Mouse (Mus musculus): ENCODE results near the gene Tpst2. TPM values are rescaled to one million over a fixed set of nuclear protein-coding genes. Genes with fewer than 3 reads are reported as not detected.
A peak's percentile ranks its signal among the peaks of the same experiment; 100 is the strongest.

Gene Tpst2
- polyA plus RNA-seq, 1 experiment from 2014 or later: 29.0 TPM

DNA sequence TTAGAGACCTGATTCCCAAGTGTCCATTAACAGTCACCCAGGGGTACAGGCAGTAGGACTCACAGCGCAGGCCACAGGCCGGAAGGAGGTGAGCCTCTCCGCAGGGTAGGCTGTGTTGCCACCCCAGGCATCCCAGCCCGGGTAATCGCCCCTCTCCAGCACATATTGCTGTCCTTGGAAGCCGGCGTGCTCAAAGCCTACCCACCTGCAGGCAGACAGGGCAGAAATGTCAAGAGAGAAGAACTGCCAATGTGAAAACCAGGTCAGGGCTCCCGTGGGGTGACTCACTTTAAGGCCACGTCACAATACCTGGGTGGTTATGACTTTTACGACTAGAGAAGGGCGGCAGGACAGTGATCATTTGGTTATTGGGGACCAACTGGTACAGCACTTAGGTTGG lies 27.4 kb upstream of the Tpst2 start:
- no peaks in the 10 kb centered on the region for H3K9me3 ChIP-seq (ENCODE audit: control insufficient read depth, low read length)
- H3K27ac ChIP-seq: no peak overlapping the region
- DNase-seq (ENCODE audit: low spot score): no peak
- 87% methylated on average over 11 of the region's 11 CpGs for WGBS
- H3K9ac ChIP-seq: no peak overlapping the region
- no peaks in the 10 kb centered on the region for H3K4me1 ChIP-seq (replicated peaks; ENCODE audit: control insufficient read depth, insufficient read depth, low read length)
- H3K36me3 ChIP-seq (replicated peaks; ENCODE audit: control insufficient read depth, insufficient read depth): no peaks in the 10 kb centered on the region
- no peak overlapping the region for H3K4me2 ChIP-seq (replicated peaks)
- ATAC-seq (ENCODE audit: low FRiP score): no peak
- no peaks in the 10 kb centered on the region for H3K27me3 ChIP-seq (ENCODE audit: control insufficient read depth, insufficient read depth, low read length)
- no peak overlapping the region for H3K4me3 ChIP-seq (replicated peaks; ENCODE audit: low read length)

DNA sequence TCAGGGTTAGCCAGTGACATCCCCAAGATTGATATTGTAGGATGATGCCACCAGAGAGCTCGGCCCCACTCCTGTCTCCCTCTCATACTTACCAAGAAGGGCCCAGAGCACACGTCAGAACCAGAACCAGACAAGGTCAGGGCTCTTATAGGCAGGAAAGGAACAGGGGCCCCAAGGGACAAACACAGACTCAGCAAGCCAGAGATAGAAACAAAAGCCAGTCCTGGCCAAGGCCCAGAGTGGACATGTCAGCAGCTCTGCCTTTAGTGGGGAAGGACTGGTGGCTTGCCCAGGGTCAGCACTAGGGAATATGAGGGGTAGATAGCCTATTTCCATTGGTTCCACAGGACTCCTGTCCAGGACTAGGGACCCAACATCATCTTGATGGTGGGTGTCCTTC lies 24.1 kb upstream of the Tpst2 start, which contains the start of gene Cryba4:
Cryba4 (minus strand) TSS at position 119 of the 400 bp plus-strand sequence.
- 75% methylated on average over 2 of the region's 2 CpGs for WGBS
- ATAC-seq (ENCODE audit: low FRiP score): no peak
- H3K4me2 ChIP-seq (replicated peaks): no peak within 1 kb of the TSS
- no peaks in the 10 kb centered on the region for H3K9me3 ChIP-seq (ENCODE audit: control insufficient read depth, low read length)
- no peak within 1 kb of the TSS for H3K4me3 ChIP-seq (replicated peaks; ENCODE audit: low read length)
- H3K27ac ChIP-seq: no peak within 1 kb of the TSS
- H3K27me3 ChIP-seq (ENCODE audit: control insufficient read depth, insufficient read depth, low read length): no peaks in the 10 kb centered on the region
- no peak within 1 kb of the TSS for H3K9ac ChIP-seq
- H3K4me1 ChIP-seq (replicated peaks; ENCODE audit: control insufficient read depth, insufficient read depth, low read length): no peaks in the 10 kb centered on the region
- DNase-seq (ENCODE audit: low spot score): no peak
- no peaks in the 10 kb centered on the region for H3K36me3 ChIP-seq (replicated peaks; ENCODE audit: control insufficient read depth, insufficient read depth)

DNA sequence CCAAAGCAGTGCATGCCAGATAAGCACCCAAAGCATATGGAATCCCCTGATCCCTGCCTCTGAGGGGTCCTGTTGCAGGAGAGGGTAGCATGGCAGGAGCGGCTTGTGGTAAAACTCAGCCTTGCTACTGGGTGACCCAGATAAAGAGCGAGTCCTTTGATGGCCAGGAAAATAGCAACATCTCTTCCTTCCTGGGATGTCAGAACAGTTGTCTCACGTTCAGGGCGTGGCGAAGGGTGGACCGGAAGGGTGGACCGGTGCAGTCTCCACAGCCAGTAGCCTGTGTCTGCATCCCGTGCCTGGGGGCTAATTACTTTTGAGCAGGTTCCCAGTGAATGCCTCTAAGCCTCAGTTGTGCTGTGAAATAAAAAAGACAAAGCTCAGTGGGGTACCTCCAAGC lies 23.3 kb upstream of the Tpst2 start:
- DNase-seq (ENCODE audit: low spot score): no peak
- Histone ChIP-seq H3K27me3 (ENCODE audit: control insufficient read depth, insufficient read depth, low read length) (no peaks in the 10 kb centered on the region), H3K9me3 (ENCODE audit: control insufficient read depth, low read length) (no peaks in the 10 kb centered on the region), H3K4me2 (replicated peaks) (no peak overlapping the region), H3K27ac (no peak overlapping the region), H3K9ac (no peak overlapping the region), H3K4me1 (replicated peaks; ENCODE audit: control insufficient read depth, insufficient read depth, low read length) (no peaks in the 10 kb centered on the region), H3K36me3 (replicated peaks; ENCODE audit: control insufficient read depth, insufficient read depth) (no peaks in the 10 kb centered on the region), H3K4me3 (replicated peaks; ENCODE audit: low read length) (no peak overlapping the region)
- no peak for ATAC-seq (ENCODE audit: low FRiP score)
- 30% methylated on average over 8 of the region's 8 CpGs for WGBS

DNA sequence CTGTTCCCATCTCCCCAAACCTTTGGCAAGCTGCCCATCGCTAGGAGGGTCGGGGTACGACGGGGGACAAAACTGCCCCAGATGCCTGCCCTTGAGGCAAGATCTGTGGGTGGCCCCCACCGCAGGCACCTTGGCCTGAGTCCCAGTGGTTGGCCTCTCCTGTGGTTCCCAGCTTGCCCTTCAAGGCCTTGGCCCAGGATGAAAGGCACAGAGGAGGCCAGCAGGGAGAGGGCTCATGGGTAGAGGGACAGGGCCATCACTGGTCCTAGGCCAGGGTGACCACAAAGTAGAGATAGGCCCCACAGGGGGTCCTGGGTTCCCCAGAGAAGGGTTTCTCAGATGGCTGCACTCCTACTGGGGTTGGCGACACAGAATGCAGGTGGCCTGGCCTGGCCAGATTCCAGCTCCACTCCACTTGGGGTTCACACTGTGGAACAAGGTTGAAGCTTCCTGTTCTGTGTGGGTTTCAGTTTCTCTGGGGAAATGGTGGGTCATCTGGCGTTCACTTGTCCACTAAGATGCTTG lies 22.1 kb upstream of the Tpst2 start:
- Histone ChIP-seq H3K4me1 (replicated peaks; ENCODE audit: control insufficient read depth, insufficient read depth, low read length) (no peaks in the 10 kb centered on the region), H3K9ac (no peak overlapping the region), H3K27ac (no peak overlapping the region), H3K9me3 (ENCODE audit: control insufficient read depth, low read length) (no peaks in the 10 kb centered on the region), H3K4me2 (replicated peaks) (no peak overlapping the region), H3K4me3 (replicated peaks; ENCODE audit: low read length) (no peak overlapping the region), H3K36me3 (replicated peaks; ENCODE audit: control insufficient read depth, insufficient read depth) (no peaks in the 10 kb centered on the region), H3K27me3 (ENCODE audit: control insufficient read depth, insufficient read depth, low read length) (no peaks in the 10 kb centered on the region)
- 53% methylated on average over 7 of the region's 7 CpGs for WGBS
- DNase-seq (ENCODE audit: low spot score) (no peak), ATAC-seq (ENCODE audit: low FRiP score) (peak; percentile 46; the same call in 1 of the 2 replicates)

DNA sequence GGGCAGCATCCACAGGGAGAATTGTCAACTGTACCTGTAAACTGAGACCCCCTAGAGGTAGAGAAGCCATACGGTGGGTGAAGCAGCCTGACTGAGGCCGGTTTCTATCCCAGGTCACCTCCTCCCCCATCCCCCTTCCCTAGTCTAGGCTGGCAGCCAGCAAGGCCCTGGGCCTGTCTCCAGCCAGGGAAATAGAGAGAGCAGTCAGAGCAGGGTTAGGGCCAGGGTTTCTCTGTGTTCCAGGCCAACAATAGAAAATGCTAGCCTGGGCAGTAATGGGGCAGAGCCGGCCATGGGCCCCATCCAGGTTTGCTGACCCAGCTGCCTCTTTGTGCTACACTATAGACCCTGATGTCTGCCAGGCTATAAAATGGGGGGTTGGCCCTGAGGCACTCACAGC lies 21.1 kb upstream of the Tpst2 start, which contains the start of gene Crybb1:
Crybb1 (plus strand) TSS at position 390 of the 400 bp plus-strand sequence.
- Histone ChIP-seq H3K4me3 (replicated peaks; ENCODE audit: low read length) (no peak within 1 kb of the TSS), H3K4me1 (replicated peaks; ENCODE audit: control insufficient read depth, insufficient read depth, low read length) (no peaks in the 10 kb centered on the region), H3K27me3 (ENCODE audit: control insufficient read depth, insufficient read depth, low read length) (no peaks in the 10 kb centered on the region), H3K4me2 (replicated peaks) (no peak within 1 kb of the TSS), H3K9me3 (ENCODE audit: control insufficient read depth, low read length) (no peaks in the 10 kb centered on the region), H3K9ac (no peak within 1 kb of the TSS), H3K36me3 (replicated peaks; ENCODE audit: control insufficient read depth, insufficient read depth) (no peaks in the 10 kb centered on the region), H3K27ac (0 out of 2 replicates have a peak within 1 kb of the TSS, but pooled peaks have one; percentile 26)
- DNase-seq (ENCODE audit: low spot score) (peak; percentile 36), ATAC-seq (ENCODE audit: low FRiP score) (no peak)
- 45% methylated on average over 3 of the region's 3 CpGs for WGBS

DNA sequence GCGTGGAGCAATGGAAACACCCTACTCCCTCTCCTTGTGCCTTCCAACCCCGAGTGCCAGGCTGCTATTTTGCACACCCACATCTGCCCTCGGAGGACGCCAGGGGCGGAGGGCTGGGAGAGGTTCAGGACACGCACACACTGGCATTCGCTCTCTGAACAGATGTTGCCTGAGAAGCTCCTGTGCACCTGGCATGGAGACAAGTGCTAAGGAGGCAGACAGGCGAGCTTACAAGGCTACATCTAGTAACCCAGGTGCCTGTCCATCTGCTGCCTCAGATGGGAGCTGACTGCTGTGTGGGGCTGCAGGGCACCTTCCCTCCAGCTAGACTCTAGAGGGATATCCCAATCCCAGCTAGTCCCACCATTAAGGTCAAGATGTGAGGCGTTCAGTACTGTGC lies 20.0 kb upstream of the Tpst2 start:
- H3K4me2 ChIP-seq (replicated peaks): no peak overlapping the region
- whole genome bisulfite sequencing: 77% methylated on average over 9 of the region's 9 CpGs
- no peak overlapping the region for H3K9ac ChIP-seq
- no peak for DNase-seq (ENCODE audit: low spot score)
- H3K9me3 ChIP-seq (ENCODE audit: control insufficient read depth, low read length): no peaks in the 10 kb centered on the region
- H3K27ac ChIP-seq: no peak overlapping the region
- H3K4me3 ChIP-seq (replicated peaks; ENCODE audit: low read length): no peak overlapping the region
- H3K4me1 ChIP-seq (replicated peaks; ENCODE audit: control insufficient read depth, insufficient read depth, low read length): no peaks in the 10 kb centered on the region
- no peaks in the 10 kb centered on the region for H3K27me3 ChIP-seq (ENCODE audit: control insufficient read depth, insufficient read depth, low read length)
- H3K36me3 ChIP-seq (replicated peaks; ENCODE audit: control insufficient read depth, insufficient read depth): no peaks in the 10 kb centered on the region
- no peak for ATAC-seq (ENCODE audit: low FRiP score)

DNA sequence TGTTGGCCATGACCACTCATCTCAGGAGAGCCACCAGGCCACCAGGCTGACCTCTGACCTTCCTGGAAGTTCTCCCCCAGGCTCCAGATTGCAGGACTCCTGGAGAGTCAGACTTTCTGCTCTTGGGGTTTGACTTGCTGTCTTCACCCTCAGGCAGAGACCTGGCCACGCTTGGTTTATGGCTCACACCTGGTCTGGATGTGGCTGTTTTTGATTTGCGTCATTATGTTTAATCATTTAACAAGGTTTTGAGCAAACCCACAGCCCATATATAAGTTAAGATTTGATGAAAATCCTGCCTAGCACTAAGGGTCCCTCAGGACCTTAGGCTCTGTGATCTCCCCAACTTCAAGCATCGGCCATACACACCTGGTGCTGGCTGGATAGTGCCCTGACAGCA lies 18.6 kb upstream of the Tpst2 start:
- Histone ChIP-seq H3K27me3 (ENCODE audit: control insufficient read depth, insufficient read depth, low read length) (no peaks in the 10 kb centered on the region), H3K9me3 (ENCODE audit: control insufficient read depth, low read length) (no peaks in the 10 kb centered on the region), H3K4me1 (replicated peaks; ENCODE audit: control insufficient read depth, insufficient read depth, low read length) (no peaks in the 10 kb centered on the region), H3K27ac (no peak overlapping the region), H3K9ac (no peak overlapping the region), H3K36me3 (replicated peaks; ENCODE audit: control insufficient read depth, insufficient read depth) (no peaks in the 10 kb centered on the region), H3K4me2 (replicated peaks) (no peak overlapping the region), H3K4me3 (replicated peaks; ENCODE audit: low read length) (no peak overlapping the region)
- DNase-seq (ENCODE audit: low spot score) (no peak), ATAC-seq (ENCODE audit: low FRiP score) (no peak)
- 86% methylated on average over 3 of the region's 3 CpGs for WGBS

DNA sequence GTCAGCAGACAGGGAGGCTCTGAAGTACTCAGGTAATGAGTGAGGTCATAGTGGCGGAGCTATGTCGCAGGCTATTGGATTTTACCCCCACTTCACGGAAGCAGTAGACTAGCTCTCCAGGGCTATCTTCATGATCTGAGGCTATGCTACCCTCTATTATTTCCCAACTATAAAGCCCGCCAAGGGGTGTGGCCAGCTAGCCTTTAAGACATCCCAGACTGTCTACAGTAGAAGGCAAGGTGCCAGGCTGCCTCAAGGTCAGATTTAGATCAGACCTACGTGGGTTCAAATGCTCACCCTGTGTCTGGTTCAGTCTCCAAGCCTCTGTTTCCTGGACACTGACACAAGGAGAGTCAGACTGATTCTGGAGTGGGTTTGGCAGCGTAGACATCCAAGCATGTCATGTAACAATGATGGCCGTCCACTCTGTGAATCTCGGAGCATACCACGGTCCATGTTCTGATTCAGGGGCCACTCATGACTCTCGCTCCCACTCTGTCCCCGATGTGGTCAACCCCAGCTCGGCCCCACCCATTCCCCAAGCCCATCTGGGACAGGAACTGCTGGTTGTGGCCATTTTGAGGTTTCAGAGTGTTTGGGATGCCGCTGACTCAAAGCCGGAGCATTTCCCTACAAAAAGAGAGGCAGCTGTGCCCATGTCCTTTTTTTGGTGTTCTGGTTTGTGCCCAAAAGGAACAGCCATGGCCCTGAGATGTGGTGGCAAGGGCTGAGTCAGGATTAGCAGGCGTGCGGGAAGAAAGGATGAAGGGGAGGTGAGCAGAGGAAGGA lies 16.4 kb upstream of the Tpst2 start:
- Histone ChIP-seq H3K4me2 (replicated peaks) (no peak overlapping the region), H3K36me3 (replicated peaks; ENCODE audit: control insufficient read depth, insufficient read depth) (no peaks in the 10 kb centered on the region), H3K4me1 (replicated peaks; ENCODE audit: control insufficient read depth, insufficient read depth, low read length) (no peaks in the 10 kb centered on the region), H3K27ac (no peak overlapping the region), H3K4me3 (replicated peaks; ENCODE audit: low read length) (no peak overlapping the region), H3K9me3 (ENCODE audit: control insufficient read depth, low read length) (no peaks in the 10 kb centered on the region), H3K27me3 (ENCODE audit: control insufficient read depth, insufficient read depth, low read length) (no peaks in the 10 kb centered on the region), H3K9ac (no peak overlapping the region)
- no peak for ATAC-seq (ENCODE audit: low FRiP score)
- 92% methylated on average over 16 of the region's 16 CpGs for WGBS
- DNase-seq (ENCODE audit: low spot score): no peak

DNA sequence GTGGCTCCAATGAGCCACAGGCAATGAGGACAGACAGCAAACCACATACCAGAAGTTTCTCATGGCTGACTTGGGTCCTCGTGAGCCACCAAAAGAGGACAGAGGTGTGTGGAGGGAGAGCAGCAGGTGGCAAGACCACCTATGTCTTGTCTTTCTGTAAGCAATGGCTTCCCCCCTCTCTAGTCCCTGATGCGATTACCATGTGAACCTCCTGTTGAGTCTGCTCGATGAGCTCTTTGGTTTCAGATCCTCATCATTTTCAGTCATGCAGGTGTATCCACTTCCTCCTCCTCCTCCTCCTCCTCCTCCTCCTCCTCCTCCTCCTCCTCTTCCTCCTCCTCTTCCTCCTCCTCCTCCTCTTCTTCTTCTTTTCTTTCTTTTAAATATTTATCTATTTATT lies 15.7 kb upstream of the Tpst2 start:
- H3K4me2 ChIP-seq (replicated peaks): no peak overlapping the region
- H3K4me3 ChIP-seq (replicated peaks; ENCODE audit: low read length): no peak overlapping the region
- no peaks in the 10 kb centered on the region for H3K9me3 ChIP-seq (ENCODE audit: control insufficient read depth, low read length)
- WGBS: 86% methylated on average over 3 of the region's 3 CpGs
- no peaks in the 10 kb centered on the region for H3K36me3 ChIP-seq (replicated peaks; ENCODE audit: control insufficient read depth, insufficient read depth)
- no peaks in the 10 kb centered on the region for H3K27me3 ChIP-seq (ENCODE audit: control insufficient read depth, insufficient read depth, low read length)
- no peaks in the 10 kb centered on the region for H3K4me1 ChIP-seq (replicated peaks; ENCODE audit: control insufficient read depth, insufficient read depth, low read length)
- H3K27ac ChIP-seq: no peak overlapping the region
- DNase-seq (ENCODE audit: low spot score) (no peak), ATAC-seq (ENCODE audit: low FRiP score) (no peak)
- H3K9ac ChIP-seq: no peak overlapping the region

Data from hindbrain, embryonic 14.5 days (tissue).